Mouse (Mus musculus) layer of hippocampus, postnatal 36 days (tissue): ENCODE results near the gene Mr1. TPM values are rescaled to one million over a fixed set of nuclear protein-coding genes. Genes with fewer than 3 reads are reported as not detected.
"Not testable (repeated sequence)": the region's sequence is repeated elsewhere in the genome, so short reads cannot be mapped to it uniquely, and the experiment has no call there.

Source experiments
- DNase-seq, 2 experiments: peaks; one replicate each; pipeline ENCODE4 v3.0.0; 2022
- total RNA-seq, 2 experiments: library from RNA; stranded (reverse); gene quantifications; 2 replicates each; pipeline ENCODE4 v1.2.3; 2021

Mr1 gene
- 1 to 10 TPM; 1.4 to 2.5 TPM for total RNA-seq

- DNase-seq: no peak
Measured at GRCm38 (mm10) chr1:155146572-155146980, at the start of gene Mr1. Mr1 (minus strand) TSS chr1:155146814.

- peak in 1 of 2 experiments; percentile 62 for DNase-seq
Measured at GRCm38 (mm10) chr1:155192805-155193368, 46.3 kb upstream of the Mr1 start.

DNA sequence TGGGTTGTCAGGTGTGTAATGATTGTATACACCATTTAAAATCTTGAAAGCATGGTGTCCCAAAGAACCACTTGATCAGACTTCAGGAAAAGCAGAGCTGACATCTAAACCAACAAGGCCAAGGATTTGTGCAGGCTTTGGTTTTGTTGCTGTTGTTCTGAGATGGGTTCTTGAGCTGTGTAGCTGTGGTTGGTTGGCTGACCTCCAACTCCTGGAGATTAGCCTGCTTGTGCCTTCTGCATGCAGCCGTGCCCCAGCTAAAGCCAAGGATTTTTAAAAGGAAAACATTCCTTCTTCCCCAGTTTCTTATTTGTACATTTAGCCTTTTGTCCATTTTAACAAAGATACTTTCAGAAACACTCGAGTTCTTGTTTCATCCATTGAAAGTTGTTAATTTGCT lies 45.1 kb upstream of the Mr1 start:
- no peak for DNase-seq

GRCm38 (mm10) chr1:155191219-155191618 lies 44.6 kb upstream of the Mr1 start:
- no peak for DNase-seq

- DNase-seq: no peak
Measured at GRCm38 (mm10) chr1:155188656-155189055, 42.0 kb upstream of the Mr1 start.

DNA sequence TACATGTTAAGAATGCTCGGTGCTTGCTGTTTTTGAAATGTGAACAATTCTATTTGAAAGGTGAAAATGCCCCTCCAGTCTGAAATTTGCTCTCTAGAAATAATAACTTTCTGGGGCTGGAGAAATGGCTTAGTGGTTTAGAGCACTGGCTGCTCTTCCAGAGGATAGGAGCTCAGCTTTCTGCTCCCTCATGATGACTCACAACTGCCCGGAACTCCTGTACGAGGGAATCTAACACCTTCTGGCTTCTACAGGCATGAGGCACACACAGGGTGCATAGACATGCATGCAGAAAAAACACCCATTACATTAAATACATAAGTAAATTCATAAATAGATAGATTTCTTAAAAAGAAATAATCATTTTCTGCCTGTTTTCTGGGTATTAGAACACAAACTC lies 37.6 kb upstream of the Mr1 start:
- no peak for DNase-seq

DNA sequence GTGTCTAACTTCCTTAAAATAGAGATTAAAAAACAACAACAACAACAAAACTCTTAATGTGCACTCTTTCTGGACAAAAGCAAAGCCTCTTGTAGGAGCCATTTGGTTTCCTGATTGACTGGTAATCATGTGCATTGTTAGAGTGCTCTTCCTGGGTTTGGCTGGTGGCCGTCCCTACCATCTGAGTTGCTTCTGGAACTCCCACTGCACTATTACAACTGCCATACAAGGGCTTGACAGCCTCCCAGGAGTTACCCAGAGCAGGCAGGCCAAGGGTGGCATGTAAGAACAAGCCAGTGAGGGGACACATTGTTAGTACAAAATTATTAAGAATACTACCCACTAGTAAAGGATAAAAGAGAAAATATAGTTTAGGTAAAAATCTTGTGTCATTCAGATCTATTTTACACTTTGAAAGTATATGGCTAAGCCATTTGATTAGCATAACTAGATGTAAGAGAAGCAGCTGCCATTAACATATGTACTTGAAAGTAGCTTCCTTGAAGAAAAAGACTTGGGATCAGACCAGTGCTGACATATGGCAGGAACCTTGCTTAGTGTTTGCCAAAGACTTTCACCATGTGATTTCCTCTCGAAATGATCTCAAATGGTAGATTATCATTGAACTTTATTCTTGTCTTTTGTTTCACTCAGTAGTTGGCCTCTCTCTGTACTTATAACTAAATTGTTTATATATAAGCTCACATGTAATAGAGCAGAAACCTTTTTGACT lies 31.7 kb upstream of the Mr1 start:
- no peak for DNase-seq

GRCm38 (mm10) chr1:155174424-155174823 lies 27.8 kb upstream of the Mr1 start:
- no peak for DNase-seq

- not testable (repeated sequence) for DNase-seq
Measured at GRCm38 (mm10) chr1:155173644-155174016, 27.0 kb upstream of the Mr1 start.

DNA sequence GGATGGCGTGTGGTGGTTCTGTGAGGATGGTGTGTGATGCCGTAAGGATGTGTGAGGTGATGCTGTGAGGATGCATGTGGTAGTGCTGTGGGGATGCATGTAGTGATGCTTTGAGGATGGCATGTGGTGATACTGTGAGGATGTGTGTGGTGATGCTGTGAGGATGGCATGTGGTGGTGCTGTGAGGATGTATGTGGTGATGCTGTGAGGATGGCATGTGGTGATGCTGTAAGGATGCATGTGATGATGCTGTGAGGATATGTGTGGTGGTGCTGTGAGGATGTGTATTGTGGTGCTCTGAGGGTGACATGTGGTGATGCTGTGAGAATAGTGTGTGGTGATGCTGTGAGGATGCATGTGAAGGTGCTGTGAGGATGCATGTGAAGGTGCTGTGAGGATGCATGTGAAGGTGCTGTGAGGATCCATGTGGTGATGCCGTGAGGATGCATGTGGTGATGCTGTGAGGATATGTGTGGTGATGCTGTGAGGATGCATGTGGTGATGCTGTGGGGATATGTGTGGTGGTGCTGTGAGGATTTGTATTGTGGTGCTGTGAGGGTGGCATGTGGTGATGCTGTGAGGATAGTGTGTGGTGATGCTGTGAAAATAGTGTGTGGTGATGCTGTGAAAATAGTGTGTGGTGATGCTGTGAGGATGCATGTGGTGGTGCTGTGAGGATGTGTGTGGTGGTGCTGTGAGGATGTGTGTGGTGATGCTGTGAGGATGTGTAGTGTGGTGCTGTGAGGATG lies 26.5 kb upstream of the Mr1 start:
- no peak for DNase-seq

DNA sequence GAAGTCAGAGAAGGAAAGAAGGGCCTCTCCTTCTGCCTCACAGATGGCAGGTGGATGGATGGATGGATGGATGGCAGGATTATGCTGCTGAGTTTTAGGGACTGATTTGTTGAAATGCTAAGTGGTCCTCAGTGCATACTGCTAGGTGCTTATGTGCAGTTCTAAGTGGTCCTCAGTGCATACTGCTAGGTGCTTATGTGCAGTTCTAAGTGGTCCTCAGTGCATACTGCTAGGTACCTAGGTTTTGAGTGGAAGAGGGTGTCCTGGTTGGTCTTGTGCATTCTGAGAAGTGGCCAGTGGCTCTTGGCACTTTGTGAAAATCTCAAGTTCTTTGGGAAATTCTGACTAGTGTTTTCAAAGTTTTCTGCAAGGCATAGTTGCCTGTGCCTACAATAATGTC lies 23.3 kb upstream of the Mr1 start:
- DNase-seq: no peak

DNA sequence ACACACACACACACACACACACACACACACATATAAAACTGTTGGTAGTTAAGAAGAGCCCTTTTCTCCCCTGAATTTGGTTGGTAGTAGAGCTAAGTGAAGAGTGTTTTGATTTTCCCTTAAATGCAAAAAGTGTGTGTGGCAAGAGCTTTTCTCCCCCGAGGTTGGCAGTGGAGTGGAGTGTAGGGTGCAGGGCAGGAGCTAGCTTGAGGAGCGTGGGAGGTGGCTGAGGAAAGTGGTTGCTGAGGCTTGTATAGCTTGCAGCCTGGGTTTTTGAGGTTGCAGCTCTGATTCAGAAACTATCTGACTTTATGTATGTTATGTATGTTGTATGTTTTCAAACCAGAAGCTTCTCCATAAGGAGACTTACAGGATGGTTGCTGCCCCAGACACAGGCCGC lies 20.8 kb upstream of the Mr1 start:
- peak in 1 of 2 experiments; percentile 30 for DNase-seq

GRCm38 (mm10) chr1:155158970-155159484 lies 12.4 kb upstream of the Mr1 start:
- DNase-seq: peak in 1 of 2 experiments; percentile 45

DNA sequence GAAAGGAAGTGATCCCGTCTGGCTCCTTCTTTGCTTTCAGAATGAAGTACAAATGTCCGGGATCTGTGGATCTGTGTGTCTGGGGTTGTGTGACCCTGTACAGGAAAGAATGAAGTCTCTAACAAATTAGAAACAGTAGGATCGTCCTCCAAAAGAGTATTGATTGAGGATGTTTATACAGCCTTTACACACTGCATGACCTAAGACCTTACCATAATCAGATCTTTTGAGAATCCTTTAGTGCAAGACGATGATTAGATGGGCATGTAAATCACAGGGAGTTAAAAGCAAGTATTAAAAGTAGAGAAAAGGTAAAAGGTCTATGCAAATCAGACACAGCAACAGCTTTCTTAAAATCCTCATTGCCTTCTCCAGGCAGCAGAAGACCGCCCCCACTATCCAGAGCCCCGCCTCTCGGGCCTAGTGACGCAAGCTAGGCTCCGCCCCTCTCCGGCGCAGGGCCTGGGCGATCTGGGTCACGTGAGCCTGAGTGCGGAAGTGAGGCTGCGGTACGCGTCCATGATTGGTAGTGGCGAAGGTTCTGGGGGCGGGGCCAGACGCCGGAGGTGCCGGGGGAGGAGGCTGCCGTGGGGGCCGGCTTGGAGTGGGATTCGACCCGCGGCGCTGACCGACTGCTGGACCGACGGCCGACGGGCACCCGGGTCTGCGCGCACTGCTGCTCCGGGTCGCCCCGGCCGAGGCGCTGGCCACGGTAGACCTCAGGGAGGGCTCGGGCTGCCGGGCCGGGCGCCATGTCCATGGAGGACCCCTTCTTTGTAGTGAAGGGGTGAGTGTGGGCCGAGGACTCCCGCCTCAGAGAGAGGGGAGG lies 11.7 kb upstream of the Mr1 start, which contains the start of gene Stx6:
TSS of gene Stx6 (plus strand) at position 575 of the 829 bp plus-strand sequence.
- DNase-seq: peak; percentile 97 to 98

- no peak for DNase-seq
Measured at GRCm38 (mm10) chr1:155153906-155154305, 7.3 kb upstream of the Mr1 start.

DNA sequence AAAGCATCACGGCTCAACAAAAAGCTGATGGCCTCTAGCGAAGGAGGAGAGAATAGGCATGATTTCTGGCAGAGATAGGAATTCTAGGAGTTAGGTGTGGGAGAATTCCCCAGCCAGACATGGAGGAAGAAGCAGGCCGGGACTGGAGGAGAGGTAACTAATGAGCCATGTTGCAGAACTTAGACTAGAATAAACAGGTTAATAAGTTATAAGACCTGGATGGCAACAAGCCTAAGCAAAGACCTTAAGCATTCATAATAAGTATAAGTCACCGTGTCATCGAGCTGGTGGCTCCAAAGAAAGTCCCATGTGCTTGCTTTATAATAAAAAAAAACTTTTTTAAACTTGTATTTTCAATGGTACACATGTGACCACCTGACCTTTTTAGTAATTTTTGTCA lies 4.2 kb upstream of the Mr1 start:
- no peak for DNase-seq

- no peak for DNase-seq
Measured at GRCm38 (mm10) chr1:155149403-155149802, 2.8 kb upstream of the Mr1 start.

GRCm38 (mm10) chr1:155147228-155147627 lies 614 bp upstream of the Mr1 start:
- DNase-seq: no peak

DNA sequence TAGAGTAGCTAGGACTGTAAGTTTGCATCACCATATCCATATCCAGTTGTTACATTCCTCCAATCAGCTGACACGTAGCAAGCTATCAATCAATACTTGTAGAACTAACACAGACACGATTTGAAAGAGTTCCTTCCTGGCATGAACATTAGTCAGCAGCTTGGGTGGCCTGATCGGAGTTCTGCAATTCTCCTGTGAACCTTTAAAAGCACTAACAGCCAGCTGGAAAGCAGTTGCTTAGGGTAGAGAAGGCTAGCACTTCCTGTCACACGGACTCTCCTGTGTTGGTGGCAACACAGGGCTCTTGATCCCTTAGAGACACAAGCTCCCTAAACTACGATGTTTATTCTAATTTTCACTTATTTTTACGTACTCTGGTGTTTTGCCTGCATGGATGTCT lies 994 bp downstream of the Mr1 start:
- DNase-seq: no peak

GRCm38 (mm10) chr1:155140076-155140475 lies 6.5 kb downstream of the Mr1 start:
- DNase-seq: peak; percentile 11 to 52

- no peak for DNase-seq
Measured at GRCm38 (mm10) chr1:155138795-155139194, 7.8 kb downstream of the Mr1 start.

DNA sequence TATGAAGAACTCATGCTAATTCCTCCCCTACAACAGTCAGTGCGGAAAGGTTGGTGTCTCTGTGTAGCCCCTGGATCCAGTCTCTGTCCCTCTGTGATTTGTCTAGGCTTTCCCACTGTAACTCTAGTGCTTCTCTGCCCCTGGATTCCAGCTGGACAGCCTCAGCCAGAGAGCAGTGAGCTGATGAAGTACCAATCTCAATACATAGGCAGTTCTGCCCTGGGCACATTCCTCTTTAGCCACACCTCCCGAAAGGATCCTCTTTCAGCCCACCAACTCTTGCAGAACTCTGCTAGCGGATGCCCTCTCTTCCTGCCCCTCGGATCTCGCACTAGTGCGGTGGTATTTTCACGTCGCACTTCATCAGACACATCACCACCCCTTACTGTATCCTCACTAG lies 11.7 kb downstream of the Mr1 start:
- no peak for DNase-seq
